Mouse (Mus musculus) neural tube, embryonic 10.5 days (tissue): ENCODE data around the gene Clpb.
"Not testable (repeated sequence)": the region's sequence is repeated elsewhere in the genome, so short reads cannot be mapped to it uniquely, and the experiment has no call there.

Experiments
- DNase-seq: peaks from one replicate; pipeline ENCODE4 v3.0.0-alpha.2; 2017; ENCODE audit warnings: low spot score; ENCODE audit errors: extremely low spot score

Gene Clpb

DNA sequence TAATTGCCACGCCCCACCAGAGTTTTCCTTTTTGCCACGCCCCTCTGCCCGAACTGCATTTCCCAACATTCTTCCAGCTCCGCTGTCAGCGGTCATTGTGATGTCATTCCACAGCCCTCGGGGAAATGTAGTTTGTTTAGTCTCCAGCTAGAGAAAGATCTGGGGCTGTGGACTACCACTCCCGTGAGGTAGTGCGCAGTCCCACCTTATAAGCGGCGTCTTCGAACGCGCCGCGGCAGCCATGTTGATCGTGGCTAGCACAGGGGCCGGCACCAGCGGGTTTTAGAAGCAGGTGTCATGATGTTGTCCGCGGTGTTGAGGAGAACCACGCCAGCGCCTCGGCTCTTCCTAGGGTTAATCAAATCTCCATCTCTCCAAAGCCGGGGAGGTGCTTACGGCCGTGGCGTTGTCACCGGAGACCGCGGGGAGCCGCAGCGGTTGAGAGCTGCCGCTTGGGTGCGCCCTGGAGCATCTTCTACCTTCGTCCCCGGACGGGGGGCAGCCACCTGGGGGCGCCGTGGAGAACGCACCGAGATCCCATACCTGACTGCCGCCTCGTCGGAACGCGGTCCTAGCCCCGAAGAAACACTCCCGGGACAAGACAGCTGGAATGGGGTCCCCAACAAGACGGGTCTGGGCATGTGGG lies at the start of gene Clpb:
Clpb (plus strand) TSS at position 120 of the 646 bp plus-strand sequence.
- DNase-seq = peak; percentile 80

DNA sequence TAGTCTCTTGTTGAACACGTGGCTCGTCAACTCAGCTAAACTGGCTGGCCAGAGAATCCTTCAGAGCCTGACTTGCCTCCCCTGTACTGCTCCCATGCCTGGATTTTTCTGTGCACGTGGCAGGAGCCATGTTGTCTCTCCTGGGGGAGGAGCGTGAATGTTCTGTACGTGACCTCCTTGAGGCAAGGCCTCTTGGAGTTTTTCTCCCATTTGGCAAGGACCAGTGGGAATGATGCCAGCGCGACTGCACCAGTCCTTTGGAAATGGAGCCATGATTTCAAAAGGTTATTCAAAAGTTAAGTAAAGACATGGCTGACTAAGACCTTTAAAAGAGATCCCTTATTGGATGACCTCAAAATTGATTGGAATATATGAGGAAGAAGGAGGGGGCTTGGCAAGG lies 48.0 kb upstream of the Clpb start:
- no peak for DNase-seq

DNA sequence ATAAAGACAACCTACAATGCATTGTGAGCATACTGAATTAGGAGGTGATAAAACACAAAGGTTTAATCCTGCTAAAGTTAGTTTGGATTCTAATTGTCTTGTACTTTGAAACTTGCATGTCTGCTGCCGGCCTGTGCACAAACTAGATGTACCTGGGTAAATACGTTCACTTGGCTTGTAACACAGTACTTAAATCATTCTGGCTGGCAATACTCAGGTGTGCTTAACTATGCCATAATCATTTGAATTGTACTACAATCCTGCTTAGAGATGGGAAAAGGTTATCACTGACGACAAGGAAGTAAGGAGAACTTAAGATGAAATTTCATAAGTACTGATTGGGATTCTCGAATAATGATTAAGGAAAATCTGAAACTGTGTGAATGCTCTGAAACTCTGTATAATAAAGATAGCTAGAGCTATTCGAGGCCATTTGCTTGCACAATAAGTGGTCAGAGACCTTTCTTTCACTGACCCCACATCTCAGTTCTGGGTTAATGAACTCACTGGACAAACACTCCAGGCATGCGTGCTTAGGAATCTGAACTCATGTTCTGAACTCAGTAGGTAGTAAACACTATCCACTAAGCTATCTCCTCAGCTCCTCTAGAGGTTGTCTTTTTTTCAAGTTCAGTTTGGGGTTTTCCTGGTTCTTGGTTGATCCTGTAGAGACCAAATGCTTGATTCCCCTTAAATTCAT lies 47.1 kb upstream of the Clpb start:
- DNase-seq = no peak

DNA sequence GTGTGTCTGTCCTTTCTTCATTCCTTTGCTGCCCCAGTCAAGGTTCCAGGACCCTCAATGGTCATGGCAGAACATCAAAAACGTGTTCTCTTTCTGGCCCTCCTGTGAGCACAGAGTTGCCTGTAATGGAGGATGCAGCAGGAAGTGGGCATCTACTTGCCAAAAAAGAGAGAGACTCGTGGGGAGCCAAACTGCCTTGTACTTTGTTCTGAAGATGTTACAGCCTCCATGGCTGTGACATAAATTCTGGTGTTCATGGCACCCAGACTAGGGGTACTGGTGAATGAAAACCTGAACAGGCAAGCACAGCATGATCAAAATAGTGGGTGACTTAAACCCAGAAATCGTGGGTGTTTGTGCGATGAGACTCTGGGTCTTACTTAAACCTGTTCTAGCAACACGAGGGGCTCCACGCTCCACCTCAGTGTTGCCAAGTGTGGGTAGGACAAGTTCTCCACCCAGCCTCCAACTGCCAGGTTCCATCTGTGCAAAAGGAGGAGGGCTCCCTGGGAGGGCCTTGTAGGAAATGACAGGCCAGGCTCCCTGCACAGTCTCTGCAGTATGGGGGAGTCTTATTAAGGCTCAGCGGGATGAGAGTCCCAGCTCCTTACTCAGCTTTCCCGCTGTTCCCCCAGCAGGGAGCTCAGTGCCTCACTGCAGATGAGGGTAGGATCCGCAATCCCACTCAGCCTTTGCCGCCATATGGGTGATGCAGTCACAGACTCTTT lies 45.8 kb upstream of the Clpb start:
- no peak for DNase-seq

DNA sequence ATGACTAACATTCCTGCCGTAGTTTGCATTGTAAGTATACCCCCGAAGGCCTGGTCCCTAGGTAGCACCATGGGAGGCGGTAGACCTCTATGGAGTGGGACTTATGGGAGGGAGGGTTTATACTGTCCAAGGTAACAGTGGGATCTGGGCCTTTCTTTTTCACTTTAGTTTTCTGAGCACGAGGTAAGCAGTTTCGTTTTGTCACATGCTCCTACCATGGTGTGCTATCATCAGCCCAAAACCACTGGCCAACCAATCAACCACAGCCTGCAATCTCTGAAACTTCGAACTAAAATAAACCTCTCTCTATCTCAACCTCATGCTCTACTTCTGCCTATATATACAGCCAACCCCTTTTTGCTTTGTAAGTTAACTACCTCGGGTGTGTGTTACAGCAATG lies 45.2 kb upstream of the Clpb start:
- no peak for DNase-seq

DNA sequence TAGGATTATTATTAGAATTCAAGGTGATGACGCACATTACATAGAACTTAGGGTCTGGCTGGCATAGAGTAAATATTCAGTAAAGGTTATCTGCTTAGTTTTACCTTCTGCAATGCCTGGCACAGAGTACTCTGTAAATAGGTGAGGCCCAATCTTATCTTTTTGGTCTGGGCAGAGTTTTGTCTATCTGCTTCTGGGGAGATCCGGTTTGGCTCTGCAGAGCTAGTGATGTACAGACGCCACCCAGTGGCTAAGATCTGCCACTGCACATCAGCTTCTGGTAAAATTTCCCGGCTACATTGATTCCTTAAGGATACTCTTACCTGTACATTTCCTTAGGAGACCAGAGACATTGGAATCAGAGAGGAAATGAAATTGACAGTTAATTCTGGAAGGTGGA lies 43.1 kb upstream of the Clpb start:
- DNase-seq = peak; percentile 38

DNA sequence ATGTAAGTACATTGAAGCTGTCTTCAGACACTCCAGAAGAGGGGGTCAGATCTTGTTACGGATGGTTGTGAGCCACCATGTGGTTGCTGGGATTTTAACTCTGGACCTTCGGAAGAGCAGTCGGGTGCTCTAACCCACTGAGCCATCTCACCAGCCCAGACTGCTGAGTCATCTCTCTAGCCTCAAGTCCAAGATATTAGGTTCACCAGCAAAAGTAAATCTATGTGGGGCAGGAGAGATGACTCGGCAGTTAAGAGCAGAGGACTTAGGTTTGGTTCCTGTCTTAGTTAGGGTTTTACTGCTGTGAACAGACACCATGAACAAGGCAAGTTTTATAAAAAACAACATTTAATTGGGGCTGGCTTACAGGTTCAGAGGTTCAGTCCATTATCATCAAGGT lies 41.6 kb upstream of the Clpb start:
- DNase-seq = not testable (repeated sequence)

DNA sequence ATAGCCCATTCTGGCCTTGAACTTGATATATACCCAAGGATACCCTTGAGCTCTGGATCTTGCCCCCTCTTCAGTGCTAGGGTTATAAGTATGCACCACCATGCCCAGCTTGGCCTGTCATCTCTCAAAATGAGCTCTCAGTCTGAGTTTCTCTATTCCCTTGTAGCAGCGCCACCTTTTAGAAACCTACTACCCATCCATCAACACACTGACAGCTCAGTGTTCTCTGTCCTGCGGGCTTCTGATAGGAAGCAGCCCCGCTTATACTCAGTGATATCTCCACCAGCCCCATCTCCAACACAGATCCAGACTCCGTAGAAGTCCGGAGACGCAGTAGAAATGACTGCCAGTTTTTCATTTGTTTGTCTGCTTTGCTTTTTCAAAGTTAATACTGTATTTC lies 39.1 kb upstream of the Clpb start:
- DNase-seq = no peak

DNA sequence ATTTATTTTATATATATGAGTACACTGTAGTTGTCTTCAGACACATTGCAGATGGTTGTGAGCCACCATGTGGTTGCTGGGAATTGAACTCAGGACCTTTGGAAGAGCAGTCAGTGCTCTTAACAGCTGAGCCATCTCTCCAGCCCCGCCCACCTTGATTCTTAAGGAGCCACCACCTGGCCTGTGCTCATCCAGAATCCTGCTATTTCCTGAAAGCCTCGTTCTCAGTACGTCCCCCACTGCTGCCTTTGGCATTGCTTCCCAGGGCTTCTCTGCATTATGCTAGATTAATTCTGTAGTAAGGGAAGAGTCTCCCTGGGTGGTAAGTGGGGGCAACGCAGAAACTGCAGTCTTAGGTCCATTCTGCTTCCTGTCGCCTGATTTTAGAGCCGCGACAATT lies 36.3 kb upstream of the Clpb start:
- DNase-seq = not testable (repeated sequence)

DNA sequence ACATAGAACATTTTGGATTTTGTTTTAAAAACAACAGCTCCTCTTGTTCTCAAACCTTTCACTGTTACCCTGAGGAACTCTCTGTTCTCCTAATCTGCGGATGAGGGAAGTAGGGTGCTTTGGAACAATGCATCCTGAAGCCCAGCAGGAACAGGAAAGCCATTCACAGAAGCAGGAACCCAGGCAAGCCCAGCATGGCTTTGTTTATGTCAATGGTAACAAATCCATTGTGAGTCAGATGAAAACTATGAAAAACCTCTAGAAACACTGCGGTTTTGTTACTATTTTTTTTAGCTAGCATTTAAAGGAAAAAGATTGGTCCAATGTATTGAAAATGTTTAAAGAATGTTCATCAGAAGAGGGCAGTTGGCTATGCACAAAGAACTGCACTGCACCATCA lies 35.0 kb upstream of the Clpb start:
- no peak for DNase-seq

DNA sequence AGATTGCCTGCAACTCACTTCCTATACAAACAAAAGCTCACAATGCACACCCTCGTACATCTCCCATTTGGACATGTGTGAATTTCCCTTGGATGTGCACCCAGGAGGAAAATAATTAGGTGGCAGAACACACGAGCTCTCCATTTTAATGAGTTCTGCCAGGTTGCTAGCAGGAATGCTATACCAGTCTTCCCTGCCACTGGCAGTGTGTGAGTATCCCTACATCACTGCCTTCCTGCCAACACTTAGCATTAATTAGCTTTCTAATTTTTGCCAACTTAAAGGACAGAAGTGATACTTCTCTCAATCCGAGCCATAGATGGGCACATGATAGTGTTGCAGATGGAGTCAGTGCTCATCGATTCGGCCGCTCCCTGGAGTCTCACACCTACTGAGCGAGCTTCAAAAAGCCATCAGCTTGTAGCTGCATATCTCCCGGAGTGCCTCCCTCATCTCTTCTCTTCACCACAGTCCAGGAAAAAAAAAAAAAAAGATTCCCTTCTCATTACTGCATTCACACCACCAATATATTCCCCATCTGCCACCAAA lies 29.7 kb upstream of the Clpb start:
- no peak for DNase-seq

DNA sequence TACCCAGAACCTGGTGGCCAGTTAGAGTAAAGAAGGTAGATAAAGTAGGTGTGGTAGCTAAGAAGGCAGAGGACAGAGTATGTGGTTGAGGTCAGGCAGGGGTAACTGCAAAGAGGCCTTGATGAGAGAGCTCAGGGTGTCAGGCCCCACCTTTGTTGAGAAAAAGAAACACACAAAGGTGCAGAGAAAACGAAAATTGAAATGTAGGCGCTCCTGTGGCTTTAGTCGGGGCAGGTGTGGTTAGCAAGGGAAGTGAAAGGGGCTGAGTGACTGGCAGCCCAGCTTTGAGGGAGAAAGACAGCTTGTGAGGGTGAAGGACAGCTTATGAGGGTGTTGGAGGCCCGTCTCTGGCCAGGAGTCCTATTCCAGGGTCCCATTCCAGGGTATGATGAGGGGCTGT lies 28.9 kb upstream of the Clpb start:
- no peak for DNase-seq

DNA sequence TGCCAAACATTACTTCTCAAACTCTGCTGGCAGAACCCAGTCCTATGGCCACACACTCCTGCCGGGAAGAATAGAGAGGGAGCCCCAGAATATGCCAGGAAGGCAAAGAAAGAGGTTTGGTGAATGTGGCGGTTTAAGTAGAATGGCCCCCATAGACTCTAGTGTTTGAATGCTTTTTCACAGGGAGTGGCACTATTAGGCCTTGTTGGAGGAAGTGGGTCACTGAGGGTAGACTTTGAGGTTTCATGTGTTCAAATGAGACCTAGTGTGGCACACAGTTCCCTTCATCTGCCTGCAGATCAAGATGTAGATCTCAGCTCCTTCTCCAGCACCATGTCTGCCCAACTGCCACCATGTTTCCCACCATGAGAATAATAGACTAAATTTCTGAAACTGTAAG lies 27.4 kb upstream of the Clpb start:
- no peak for DNase-seq

DNA sequence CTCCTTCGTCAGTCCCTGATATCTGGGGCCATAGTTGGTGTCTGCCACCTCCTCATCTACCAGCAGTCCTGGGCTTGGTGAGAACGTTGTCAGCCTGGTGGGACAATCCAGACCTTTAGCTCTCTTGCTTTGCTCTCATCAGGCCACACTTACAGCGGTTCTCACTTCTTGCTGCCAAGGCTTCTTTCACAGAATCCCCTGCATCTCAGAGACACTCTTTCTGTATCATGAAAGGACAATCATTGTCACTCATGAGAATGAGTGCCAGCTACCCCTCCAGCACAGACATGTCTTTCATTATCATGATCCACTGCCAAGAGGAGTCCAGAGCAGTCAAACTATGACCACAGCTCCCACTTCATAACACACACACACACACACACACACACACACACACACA lies 19.6 kb upstream of the Clpb start:
- no peak for DNase-seq

DNA sequence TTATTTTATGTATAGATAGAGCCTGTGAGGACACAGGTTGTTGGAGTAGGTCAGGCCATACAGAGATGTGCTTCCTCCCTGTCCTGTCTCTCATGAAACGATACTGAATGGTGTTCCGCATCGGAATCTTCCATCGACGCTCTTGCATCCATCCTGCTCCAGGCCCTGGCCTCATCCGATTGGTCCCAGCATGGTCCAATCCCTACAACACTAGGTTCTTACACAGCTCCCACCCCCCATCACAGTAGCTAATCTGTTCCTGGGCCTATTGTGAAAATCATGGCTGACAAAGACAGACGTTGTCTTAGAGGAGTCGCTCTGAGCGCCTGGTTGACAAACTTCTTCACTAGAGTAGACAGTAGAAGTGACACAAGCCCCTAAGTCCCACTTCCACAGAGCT lies 13.7 kb upstream of the Clpb start:
- DNase-seq = no peak

DNA sequence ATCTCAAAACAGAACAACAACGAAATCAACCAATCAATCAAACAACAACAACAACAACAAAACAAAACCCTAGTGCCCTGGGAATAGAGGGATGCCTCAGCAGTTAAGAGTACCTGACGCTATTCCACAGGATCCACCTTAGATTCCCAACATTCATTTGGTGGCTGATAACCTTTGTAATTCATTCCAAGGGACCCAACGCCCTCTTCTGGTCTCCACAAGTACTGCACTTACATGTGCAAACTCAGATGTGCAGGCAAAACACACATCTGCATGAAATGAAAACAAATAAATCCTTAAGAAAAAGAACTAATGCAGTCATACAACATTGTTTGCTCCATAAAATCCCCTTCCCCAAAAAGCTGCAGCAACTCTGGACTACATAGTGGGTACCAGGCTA lies 12.9 kb upstream of the Clpb start:
- no peak for DNase-seq

DNA sequence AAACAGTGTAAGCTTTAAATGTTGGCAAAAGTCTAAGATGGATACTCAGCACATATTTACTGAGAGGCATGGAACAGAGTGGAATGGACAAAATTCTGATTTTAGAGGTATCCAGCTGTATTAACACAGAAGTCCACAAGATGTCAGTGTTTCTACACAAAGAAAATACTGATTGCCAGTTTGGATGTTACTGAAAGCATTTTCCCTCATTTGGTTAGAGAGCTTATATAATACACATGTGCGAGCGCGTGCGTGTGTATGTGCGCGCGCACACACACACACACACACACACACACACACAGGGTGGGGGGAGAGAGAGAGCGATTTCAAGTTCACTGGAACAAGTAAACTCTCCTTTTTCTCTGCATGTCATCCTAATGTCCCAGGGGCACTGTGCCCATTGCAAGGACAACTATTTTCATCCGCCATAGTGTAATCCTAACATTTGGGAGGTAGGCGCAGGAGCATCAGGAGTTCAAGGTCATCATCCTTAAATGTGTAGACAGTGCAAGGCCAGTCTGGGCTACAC lies 9.7 kb upstream of the Clpb start:
- peak; percentile 24 for DNase-seq

DNA sequence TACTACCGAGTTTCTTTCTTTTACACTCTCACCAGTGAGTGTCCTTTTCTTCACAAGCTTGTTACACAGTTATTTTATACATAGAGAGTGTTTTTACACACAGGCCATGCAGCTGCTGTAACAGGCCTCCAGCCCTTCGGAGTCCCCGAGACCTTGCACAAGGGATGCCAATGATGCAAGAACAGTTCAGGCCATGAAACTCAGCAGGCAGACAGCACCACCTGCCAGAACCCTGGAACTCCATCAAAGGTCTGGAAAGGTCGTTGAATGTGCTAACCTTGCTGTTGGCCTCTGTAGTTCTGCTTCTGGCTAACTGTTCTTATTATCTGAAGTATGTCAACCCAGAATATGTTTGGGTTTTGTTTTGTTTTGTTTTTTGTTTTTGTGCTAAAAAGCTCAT lies 8.5 kb upstream of the Clpb start:
- no peak for DNase-seq

DNA sequence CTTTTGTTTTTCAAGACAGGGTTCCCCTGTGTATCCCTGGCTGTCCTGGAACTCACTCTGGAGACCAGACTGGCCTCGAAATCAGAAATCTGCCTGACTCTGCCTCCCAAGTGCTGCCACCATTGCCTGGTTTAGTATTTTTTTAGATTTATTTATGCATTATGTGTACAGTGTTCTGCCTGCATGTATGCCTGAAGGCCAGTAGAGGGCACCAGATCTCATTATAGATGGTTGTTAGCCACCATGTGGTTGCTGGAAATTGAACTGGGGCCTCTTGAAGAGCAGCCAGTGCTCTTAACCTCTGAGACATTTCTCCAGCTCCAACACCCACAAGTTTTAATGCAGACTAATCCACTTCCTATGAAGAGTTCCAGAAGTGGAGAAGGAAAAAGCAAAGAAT lies 1.4 kb upstream of the Clpb start:
- no peak for DNase-seq

DNA sequence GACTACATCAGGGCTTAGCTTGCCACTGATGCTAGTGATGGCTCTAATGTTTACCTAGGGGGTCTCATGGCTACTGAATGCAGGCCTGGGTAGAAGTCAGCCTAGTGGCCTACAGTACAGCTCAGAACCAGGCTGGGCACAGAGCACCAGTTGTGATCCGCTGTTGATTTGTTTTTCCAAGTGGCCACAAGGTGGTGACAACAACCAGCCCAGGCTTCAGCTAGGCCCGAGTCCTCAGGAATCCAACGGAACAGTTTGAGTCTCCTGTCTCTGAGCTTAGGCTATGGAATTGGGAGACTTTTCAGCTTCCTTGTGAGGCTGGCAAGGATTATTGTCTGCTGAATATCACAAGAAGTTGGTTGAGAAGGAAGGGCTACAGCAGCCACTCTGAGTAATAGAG lies 3.1 kb downstream of the Clpb start:
- no peak for DNase-seq

DNA sequence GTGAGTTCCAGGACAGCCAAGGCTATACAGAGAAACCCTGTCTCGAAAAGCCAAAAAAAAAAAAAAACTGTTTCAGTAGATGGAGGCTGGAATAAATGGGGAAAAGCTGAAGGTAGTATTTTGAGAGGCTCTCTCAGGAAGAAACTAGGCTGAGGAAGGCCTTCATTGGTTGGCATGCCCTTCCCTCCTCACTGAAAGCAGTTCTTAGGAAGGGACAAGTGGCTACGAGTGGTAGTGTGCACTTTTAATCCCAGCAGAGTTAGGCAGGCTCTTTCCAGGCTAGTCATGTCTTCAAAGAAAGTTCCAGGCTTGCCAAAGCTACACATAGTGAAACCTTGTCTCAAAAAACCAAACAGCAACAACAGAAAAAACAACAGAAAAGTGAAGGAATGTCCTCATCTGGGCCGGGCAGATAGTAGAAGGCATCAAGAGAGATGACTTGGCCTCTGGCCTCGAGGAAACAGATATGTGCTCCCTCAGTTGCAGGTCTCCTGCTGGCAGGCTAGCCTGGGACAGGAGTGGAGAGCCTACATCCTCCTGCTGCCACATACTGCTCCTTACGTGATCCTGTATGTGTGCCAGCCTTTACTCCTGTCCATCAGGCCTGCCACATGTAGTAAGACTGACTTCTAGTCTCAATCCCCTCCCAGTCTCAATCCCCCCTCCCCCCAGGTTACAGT lies 8.3 kb downstream of the Clpb start:
- no peak for DNase-seq

DNA sequence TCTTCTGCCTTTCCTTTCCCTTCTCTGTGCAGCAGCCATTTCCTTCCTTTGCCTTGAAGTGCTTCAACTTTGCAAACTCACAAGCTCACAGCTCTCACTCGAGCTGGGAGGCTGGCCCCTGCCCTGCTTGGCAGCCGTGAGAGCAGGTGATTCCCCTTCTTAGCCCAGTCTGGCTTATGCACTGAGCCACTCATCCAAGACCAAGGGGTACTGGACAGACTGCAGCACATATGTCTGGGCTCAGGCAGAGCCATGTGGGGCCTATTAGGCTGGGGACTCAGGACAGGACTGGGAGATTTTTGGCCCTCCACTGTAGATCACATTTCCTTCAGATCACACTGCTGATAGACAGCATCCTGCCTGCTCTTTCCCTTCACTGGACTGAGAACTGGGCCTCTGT lies 10.1 kb downstream of the Clpb start:
- no peak for DNase-seq
